Mouse (Mus musculus): ENCODE measurements around the gene Dock2. TPM values are rescaled to one million over a fixed set of nuclear protein-coding genes. Genes with fewer than 3 reads are reported as not detected.
"Not testable (repeated sequence)": the region's sequence is repeated elsewhere in the genome, so short reads cannot be mapped to it uniquely, and the experiment has no call there.

The Dock2 gene
- polyA plus RNA-seq, 1 experiment, result not detected

- TF ChIP-seq EP300 (IDR thresholded peaks at IDR 0.05; ENCODE audit: insufficient read depth, low read depth, low read length), result no peak
- TF ChIP-seq POLR2A (IDR thresholded peaks at IDR 0.05; ENCODE audit: insufficient read depth, low read length), result no peak
- H3K4me1 ChIP-seq (ENCODE audit: control insufficient read depth, insufficient read depth, low read length), result no peaks in the 10 kb centered on the region
- no peak overlapping the region for H3K9ac ChIP-seq (ENCODE audit: low read depth, poor library complexity, severe bottlenecking)
- H3K27me3 ChIP-seq (ENCODE audit: control insufficient read depth, insufficient read depth, low read length, poor library complexity, severe bottlenecking), result no peaks in the 10 kb centered on the region
- no peak overlapping the region for H3K4me3 ChIP-seq (ENCODE audit: low read depth, low read length)
- H3K36me3 ChIP-seq (ENCODE audit: control insufficient read depth, insufficient read depth, low read length, poor library complexity, severe bottlenecking), result peaks cover 53% of the 10 kb centered on the region
- H3K27ac ChIP-seq (ENCODE audit: insufficient read depth, low read length), result no peak overlapping the region
- H3K9me3 ChIP-seq (replicated peaks; ENCODE audit: control insufficient read depth, insufficient read depth, low read length, poor library complexity, severe bottlenecking), result no peaks in the 10 kb centered on the region
These were observed 30.6 kb upstream of the Dock2 start for GRCm38 (mm10) chr11:34814319-34814718.

- not testable (repeated sequence) for H3K4me3 ChIP-seq (ENCODE audit: low read depth, low read length); H3K4me1 ChIP-seq (ENCODE audit: control insufficient read depth, insufficient read depth, low read length); H3K27me3 ChIP-seq (ENCODE audit: control insufficient read depth, insufficient read depth, low read length, poor library complexity, severe bottlenecking); H3K9me3 ChIP-seq (replicated peaks; ENCODE audit: control insufficient read depth, insufficient read depth, low read length, poor library complexity, severe bottlenecking); H3K36me3 ChIP-seq (ENCODE audit: control insufficient read depth, insufficient read depth, low read length, poor library complexity, severe bottlenecking); H3K9ac ChIP-seq (ENCODE audit: low read depth, poor library complexity, severe bottlenecking); H3K27ac ChIP-seq (ENCODE audit: insufficient read depth, low read length)
These were observed 21.3 kb upstream of the Dock2 start for GRCm38 (mm10) chr11:34805026-34805425.

- H3K27me3 ChIP-seq (ENCODE audit: control insufficient read depth, insufficient read depth, low read length, poor library complexity, severe bottlenecking); H3K9ac ChIP-seq (ENCODE audit: low read depth, poor library complexity, severe bottlenecking); H3K4me1 ChIP-seq (ENCODE audit: control insufficient read depth, insufficient read depth, low read length); H3K36me3 ChIP-seq (ENCODE audit: control insufficient read depth, insufficient read depth, low read length, poor library complexity, severe bottlenecking); H3K9me3 ChIP-seq (replicated peaks; ENCODE audit: control insufficient read depth, insufficient read depth, low read length, poor library complexity, severe bottlenecking); H3K4me3 ChIP-seq (ENCODE audit: low read depth, low read length): not testable (repeated sequence)
- peak overlapping the region; percentile 60; the same call in 1 of the 2 replicates for H3K27ac ChIP-seq (ENCODE audit: insufficient read depth, low read length)
- TF ChIP-seq EP300 (IDR thresholded peaks at IDR 0.05; ENCODE audit: insufficient read depth, low read depth, low read length), result peak; percentile 82
These were observed 14.4 kb upstream of the Dock2 start for GRCm38 (mm10) chr11:34798066-34798465.

DNA sequence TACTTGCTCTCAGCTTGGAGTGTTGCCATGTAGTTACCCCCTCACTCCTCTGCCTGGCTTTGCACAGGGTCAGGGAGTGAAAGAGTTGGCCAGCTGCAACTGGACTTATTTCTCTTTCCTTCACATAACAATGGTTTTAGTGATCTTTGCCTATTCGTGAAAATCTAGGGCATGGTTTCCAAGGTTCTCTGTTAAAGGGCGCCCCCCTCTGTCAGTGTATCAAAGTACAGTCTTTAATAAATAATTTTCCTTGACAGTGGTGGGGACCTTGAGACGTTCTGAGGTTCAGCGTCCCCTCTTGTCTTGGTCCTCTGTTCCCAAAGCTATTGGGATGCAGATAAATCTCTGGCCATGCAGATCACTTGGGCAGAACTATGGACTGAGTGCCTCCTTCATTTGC lies 12.4 kb upstream of the Dock2 start:
- Histone ChIP-seq H3K4me1 (ENCODE audit: control insufficient read depth, insufficient read depth, low read length) (peaks cover 1% of the 10 kb centered on the region), H3K4me3 (ENCODE audit: low read depth, low read length) (no peak overlapping the region), H3K27ac (ENCODE audit: insufficient read depth, low read length) (no peak overlapping the region), H3K27me3 (ENCODE audit: control insufficient read depth, insufficient read depth, low read length, poor library complexity, severe bottlenecking) (no peaks in the 10 kb centered on the region), H3K9me3 (replicated peaks; ENCODE audit: control insufficient read depth, insufficient read depth, low read length, poor library complexity, severe bottlenecking) (peaks cover 4% of the 10 kb centered on the region; the same call in 1 of the 2 replicates), H3K36me3 (ENCODE audit: control insufficient read depth, insufficient read depth, low read length, poor library complexity, severe bottlenecking) (no peaks in the 10 kb centered on the region), H3K9ac (ENCODE audit: low read depth, poor library complexity, severe bottlenecking) (no peak overlapping the region)
- TF ChIP-seq CTCF (IDR thresholded peaks at IDR 0.05; ENCODE audit: low read depth, low read length), result no peak
- TF ChIP-seq EP300 (IDR thresholded peaks at IDR 0.05; ENCODE audit: insufficient read depth, low read depth, low read length), result no peak
- no peak for TF ChIP-seq POLR2A (IDR thresholded peaks at IDR 0.05; ENCODE audit: insufficient read depth, low read length)

- Histone ChIP-seq H3K27ac (ENCODE audit: insufficient read depth, low read length) (no peak overlapping the region), H3K9ac (ENCODE audit: low read depth, poor library complexity, severe bottlenecking) (no peak overlapping the region), H3K36me3 (ENCODE audit: control insufficient read depth, insufficient read depth, low read length, poor library complexity, severe bottlenecking) (no peaks in the 10 kb centered on the region), H3K9me3 (replicated peaks; ENCODE audit: control insufficient read depth, insufficient read depth, low read length, poor library complexity, severe bottlenecking) (no peaks in the 10 kb centered on the region), H3K4me1 (ENCODE audit: control insufficient read depth, insufficient read depth, low read length) (no peaks in the 10 kb centered on the region), H3K27me3 (ENCODE audit: control insufficient read depth, insufficient read depth, low read length, poor library complexity, severe bottlenecking) (no peaks in the 10 kb centered on the region), H3K4me3 (ENCODE audit: low read depth, low read length) (no peak overlapping the region)
- no peak for TF ChIP-seq CTCF (IDR thresholded peaks at IDR 0.05; ENCODE audit: low read depth, low read length)
- no peak for TF ChIP-seq EP300 (IDR thresholded peaks at IDR 0.05; ENCODE audit: insufficient read depth, low read depth, low read length)
- no peak for TF ChIP-seq POLR2A (IDR thresholded peaks at IDR 0.05; ENCODE audit: insufficient read depth, low read length)
These were observed 8.2 kb upstream of the Dock2 start for GRCm38 (mm10) chr11:34791872-34792271.

DNA sequence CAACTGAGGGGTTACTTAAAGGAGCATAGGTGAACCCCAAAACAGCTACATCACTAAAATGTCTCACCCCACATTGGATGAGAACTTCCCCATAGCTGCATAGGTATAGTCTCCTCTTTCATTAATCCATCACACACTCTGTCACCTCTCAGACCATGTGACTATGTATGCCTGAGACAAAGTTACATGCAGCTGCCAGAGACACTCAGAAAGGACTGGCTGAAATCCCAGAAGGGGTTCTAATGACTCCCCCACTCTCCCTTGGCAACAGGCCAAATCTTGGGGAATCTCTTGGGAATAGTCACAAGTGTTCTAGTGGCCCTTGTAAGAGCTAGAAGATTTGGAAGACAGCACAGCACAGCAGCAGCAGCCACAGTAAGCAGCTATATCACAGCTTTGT lies 1.2 kb upstream of the Dock2 start:
- H3K9ac ChIP-seq (ENCODE audit: low read depth, poor library complexity, severe bottlenecking), result no peak overlapping the region
- no peak overlapping the region for H3K4me3 ChIP-seq (ENCODE audit: low read depth, low read length)
- H3K27me3 ChIP-seq (ENCODE audit: control insufficient read depth, insufficient read depth, low read length, poor library complexity, severe bottlenecking), result peaks cover 2% of the 10 kb centered on the region; the same call in 1 of the 2 replicates
- H3K4me1 ChIP-seq (ENCODE audit: control insufficient read depth, insufficient read depth, low read length), result no peaks in the 10 kb centered on the region
- no peaks in the 10 kb centered on the region for H3K36me3 ChIP-seq (ENCODE audit: control insufficient read depth, insufficient read depth, low read length, poor library complexity, severe bottlenecking)
- TF ChIP-seq EP300 (IDR thresholded peaks at IDR 0.05; ENCODE audit: insufficient read depth, low read depth, low read length) (no peak), POLR2A (IDR thresholded peaks at IDR 0.05; ENCODE audit: insufficient read depth, low read length) (no peak), CTCF (IDR thresholded peaks at IDR 0.05; ENCODE audit: low read depth, low read length) (no peak)
- no peaks in the 10 kb centered on the region for H3K9me3 ChIP-seq (replicated peaks; ENCODE audit: control insufficient read depth, insufficient read depth, low read length, poor library complexity, severe bottlenecking)
- no peak overlapping the region for H3K27ac ChIP-seq (ENCODE audit: insufficient read depth, low read length)
